Mouse (Mus musculus) embryonic facial prominence, embryonic 11.5 days (tissue): ENCODE data around the gene Dbx2. TPM values are rescaled to one million over a fixed set of nuclear protein-coding genes. Genes with fewer than 3 reads are reported as not detected.

Source experiments
- ATAC-seq: fragments of 200-750 bp; cut with Nextera tagmentation; replicated peaks from 2 replicates; pipeline ENCODE4 v1.8.0; 2017; ENCODE audit warnings: low read depth; ENCODE audit not compliant: insufficient number of reproducible peaks, low FRiP score, low TSS enrichment
- DNase-seq: peaks from one replicate; pipeline ENCODE4 v3.0.0-alpha.2; 2015; ENCODE audit warnings: low spot score
- H3K27ac ChIP-seq: fragments of 300-500 bp; sonication (generic); replicated peaks from 2 replicates; pipeline ENCODE4 v1.5.1; 2014; ENCODE audit warnings: mild to moderate bottlenecking, low read depth, low read length, control low read depth
- H3K27me3 ChIP-seq: fragments of 300-500 bp; sonication (generic); 2 replicates; pipeline ENCODE4 v1.6.1; 2014; ENCODE audit warnings: mild to moderate bottlenecking, low read length, moderate library complexity, mixed read lengths; ENCODE audit not compliant: control insufficient read depth, insufficient read depth
- H3K36me3 ChIP-seq: fragments of 300-500 bp; sonication (generic); replicated peaks from 2 replicates; pipeline ENCODE4 v1.6.1; 2014; ENCODE audit warnings: low read depth, mild to moderate bottlenecking, low read length, moderate library complexity, mixed read lengths; ENCODE audit not compliant: control insufficient read depth, insufficient read depth
- H3K4me1 ChIP-seq: fragments of 300-500 bp; sonication (generic); 2 replicates; pipeline ENCODE4 v1.6.1; 2014; ENCODE audit warnings: low read length, mixed read lengths; ENCODE audit not compliant: control insufficient read depth, insufficient read depth
- H3K4me2 ChIP-seq: fragments of 300-500 bp; sonication (generic); 2 replicates; pipeline ENCODE4 v1.6.1; 2014; ENCODE audit warnings: low read depth, mild to moderate bottlenecking, control low read depth, low read length, moderate library complexity
- H3K4me3 ChIP-seq: fragments of 300-500 bp; sonication (generic); 2 replicates; pipeline ENCODE4 v1.5.1; 2014; ENCODE audit warnings: low read depth, low read length, control low read depth
- H3K9ac ChIP-seq: fragments of 300-500 bp; sonication (generic); replicated peaks from 2 replicates; pipeline ENCODE4 v1.6.1; 2014; ENCODE audit warnings: mild to moderate bottlenecking, control low read depth, low read length
- H3K9me3 ChIP-seq: fragments of 300-500 bp; sonication (generic); replicated peaks from 2 replicates; pipeline ENCODE4 v1.6.1; 2016; ENCODE audit warnings: mild to moderate bottlenecking, low read length, inconsistent platforms, mixed read lengths; ENCODE audit not compliant: control insufficient read depth
- WGBS: fragments of 180-500 bp; shearing (Covaris S2); extraction: QIAGEN DNeasy Blood & Tissue Kit; methylation state at CpG from one replicate; pipeline ENCODE4 v1.1.7; 2014; 5-methylcytosine and 5-hydroxymethylcytosine counted together
- polyA plus RNA-seq: library from polyadenylated mRNA; unstranded; fragments of >200 nt; fragmentation: Nextera tagmentation; extraction: Ambion mirVana; gene quantifications from 2 replicates; pipeline ENCODE4 v1.2.1, GENCODE M21; 2014

The Dbx2 gene
- polyA plus RNA-seq, 1 experiment from 2014 or later = 0.66 TPM

- ATAC-seq (no peak), DNase-seq (no peak)
- Histone ChIP-seq H3K36me3 (no peaks in the 10 kb centered on the region), H3K27ac (no peak overlapping the region), H3K4me2 (no peak overlapping the region), H3K9me3 (no peaks in the 10 kb centered on the region), H3K4me1 (no peaks in the 10 kb centered on the region), H3K27me3 (no peaks in the 10 kb centered on the region), H3K9ac (no peak overlapping the region), H3K4me3 (no peak overlapping the region)
- 71% methylated on average over 1 of the region's 1 CpGs for whole genome bisulfite sequencing
Measured at GRCm38 (mm10) chr15:95612600-95612999, 43.2 kb downstream of the Dbx2 start.

GRCm38 (mm10) chr15:95601179-95601578, 54.6 kb downstream of the Dbx2 start:
- Histone ChIP-seq H3K27me3 (no peaks in the 10 kb centered on the region), H3K27ac (no peak overlapping the region), H3K9me3 (no peaks in the 10 kb centered on the region), H3K9ac (no peak overlapping the region), H3K4me2 (no peak overlapping the region), H3K4me1 (no peaks in the 10 kb centered on the region), H3K4me3 (no peak overlapping the region), H3K36me3 (no peaks in the 10 kb centered on the region)
- 77% methylated on average over 6 of the region's 6 CpGs for WGBS
- ATAC-seq = no peak
- DNase-seq = no peak

- H3K27me3 ChIP-seq = no peaks in the 10 kb centered on the region
- no peaks in the 10 kb centered on the region for H3K4me1 ChIP-seq
- no peaks in the 10 kb centered on the region for H3K36me3 ChIP-seq
- no peak overlapping the region for H3K9ac ChIP-seq
- H3K27ac ChIP-seq = no peak overlapping the region
- WGBS = 74% methylated on average over 1 of the region's 1 CpGs
- DNase-seq (peak; percentile 65), ATAC-seq (no peak)
- no peak overlapping the region for H3K4me3 ChIP-seq
- no peak overlapping the region for H3K4me2 ChIP-seq
- no peaks in the 10 kb centered on the region for H3K9me3 ChIP-seq
Measured at GRCm38 (mm10) chr15:95598630-95599029, 57.1 kb downstream of the Dbx2 start.

- WGBS = 88% methylated on average over 15 of the region's 15 CpGs
- H3K9me3 ChIP-seq = no peaks in the 10 kb centered on the region
- ATAC-seq (no peak), DNase-seq (no peak)
- no peaks in the 10 kb centered on the region for H3K4me1 ChIP-seq
- H3K4me3 ChIP-seq = no peak overlapping the region
- H3K4me2 ChIP-seq = no peak overlapping the region
- no peaks in the 10 kb centered on the region for H3K27me3 ChIP-seq
- H3K27ac ChIP-seq = no peak overlapping the region
- H3K36me3 ChIP-seq = no peaks in the 10 kb centered on the region
- H3K9ac ChIP-seq = no peak overlapping the region
Measured at GRCm38 (mm10) chr15:95586906-95587305, 68.9 kb downstream of the Dbx2 start.

- H3K4me1 ChIP-seq = no peaks in the 10 kb centered on the region
- 56% methylated on average over 4 of the region's 4 CpGs for WGBS
Measured at GRCm38 (mm10) chr15:95584891-95585290, 70.9 kb downstream of the Dbx2 start.

GRCm38 (mm10) chr15:95574661-95575060, 81.1 kb downstream of the Dbx2 start:
- Histone ChIP-seq H3K36me3 (no peaks in the 10 kb centered on the region), H3K9ac (no peak overlapping the region), H3K4me1 (no peaks in the 10 kb centered on the region), H3K4me2 (no peak overlapping the region), H3K9me3 (no peaks in the 10 kb centered on the region), H3K27ac (no peak overlapping the region), H3K4me3 (no peak overlapping the region), H3K27me3 (no peaks in the 10 kb centered on the region)
- DNase-seq = peak; percentile 86
- no peak for ATAC-seq
- 16% methylated on average over 5 of the region's 5 CpGs for WGBS

More at GRCm38 (mm10) chr15:95584891-95585290, 70.9 kb downstream of the Dbx2 start:
- Histone ChIP-seq H3K4me2 (no peak overlapping the region), H3K4me3 (no peak overlapping the region), H3K27ac (no peak overlapping the region), H3K9me3 (no peaks in the 10 kb centered on the region), H3K36me3 (no peaks in the 10 kb centered on the region), H3K27me3 (no peaks in the 10 kb centered on the region), H3K9ac (no peak overlapping the region)
- ATAC-seq (no peak), DNase-seq (no peak)

Other genes starting within 250 kb of the Dbx2 start
- gene Nell2, start 127.4 kb downstream of the Dbx2 start, polyA plus RNA-seq = 24.5 and 25.2 TPM in 2 replicates
- gene Ano6, start 134.9 kb upstream of the Dbx2 start, polyA plus RNA-seq = 39.6 and 43.9 TPM in 2 replicates